Mouse (Mus musculus) lung, postnatal 25 days (tissue): ENCODE measurements around the gene Wdfy3.

ENCODE experiments used
- DNase-seq: peaks from one replicate; pipeline ENCODE4 v3.0.0; 2022; ENCODE audit warnings: low spot score

Gene Wdfy3

DNA sequence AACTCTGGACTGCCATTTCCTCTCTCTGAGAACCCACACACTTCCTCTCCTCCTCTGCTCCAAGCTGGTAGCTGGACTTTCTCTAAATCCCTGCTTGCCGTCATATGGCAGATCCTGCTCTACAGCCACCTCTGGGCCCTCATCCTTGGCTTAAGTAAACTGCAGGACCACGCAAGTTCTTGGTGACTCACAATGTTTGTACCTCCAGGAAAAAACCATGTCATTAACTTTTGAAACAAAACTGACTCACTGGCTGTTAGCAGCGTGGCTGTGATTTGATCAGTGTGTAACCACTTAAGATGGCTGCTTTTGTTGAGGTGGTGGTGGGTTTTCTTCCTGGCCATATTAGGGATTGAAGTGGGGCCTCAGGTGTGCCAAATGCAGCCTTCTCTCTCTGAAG is 285.4 kb downstream of the Wdfy3 start:
- no peak for DNase-seq
